Mouse (Mus musculus) mature B cell (primary cell): ENCODE data around the gene Ccdc65.

ENCODE experiments used
- in situ Hi-C: fragments of 300-500 bp; cut with MboI; formaldehyde crosslinking; loops from 2 replicates; pipeline ENCODE4 v1.14.3; 2019

The Ccdc65 gene

GRCm38 (mm10) chr15:98692171-98692715 is 15.8 kb upstream of the Ccdc65 start:
- in situ Hi-C loops, result no loop called here

GRCm38 (mm10) chr15:98695726-98696125 is 12.3 kb upstream of the Ccdc65 start:
- in situ Hi-C loops, result no loop called here

GRCm38 (mm10) chr15:98696216-98696615 is 11.8 kb upstream of the Ccdc65 start:
- in situ Hi-C loops, result no loop called here

DNA sequence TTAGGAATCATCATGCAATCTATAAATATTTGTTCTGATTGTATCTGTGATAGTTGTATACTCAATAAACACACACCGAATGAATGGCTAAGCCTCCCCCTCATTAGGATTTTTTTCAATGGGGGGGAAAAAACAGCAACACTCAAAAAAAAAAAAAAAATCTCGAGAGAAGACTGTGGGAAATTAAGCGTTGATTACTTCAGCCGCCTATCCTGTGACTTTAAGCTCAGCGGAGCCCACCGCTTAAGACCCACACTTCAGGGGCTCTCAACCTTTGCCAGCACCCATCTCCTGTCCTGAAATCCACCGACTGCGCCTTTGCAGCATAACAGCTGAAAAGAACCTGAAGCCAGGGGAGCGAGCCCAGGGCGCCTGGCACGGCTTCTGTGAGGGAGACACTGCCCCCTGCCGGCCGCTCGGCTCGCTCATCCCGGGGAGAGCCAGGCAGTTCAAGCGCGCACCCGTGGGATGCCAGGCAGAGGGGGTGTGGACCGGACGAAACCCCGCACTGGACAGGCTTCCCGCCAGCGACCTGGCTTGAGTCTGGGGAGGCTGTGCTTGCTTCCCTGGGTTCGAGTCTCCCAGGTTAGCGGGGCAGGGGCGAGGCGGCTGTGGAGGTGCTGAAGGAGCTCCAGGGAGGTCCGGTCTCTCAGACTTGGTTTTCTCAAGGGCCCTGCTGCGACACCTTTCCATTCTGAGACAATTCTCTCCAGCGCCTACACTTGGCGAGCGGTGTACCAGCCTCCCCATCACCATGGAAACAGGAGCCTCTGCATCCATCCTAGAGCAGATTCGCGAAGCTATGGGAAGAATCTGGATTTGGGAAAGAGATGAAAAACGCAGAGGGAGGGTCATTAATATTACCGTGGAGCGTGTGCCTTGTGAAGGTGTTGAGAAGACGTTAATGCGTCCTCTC is 8.6 kb upstream of the Ccdc65 start:
- in situ Hi-C loops, result no loop called here

- in situ Hi-C loops, result no loop called here
These were observed 3.7 kb upstream of the Ccdc65 start for GRCm38 (mm10) chr15:98704312-98704711.

DNA sequence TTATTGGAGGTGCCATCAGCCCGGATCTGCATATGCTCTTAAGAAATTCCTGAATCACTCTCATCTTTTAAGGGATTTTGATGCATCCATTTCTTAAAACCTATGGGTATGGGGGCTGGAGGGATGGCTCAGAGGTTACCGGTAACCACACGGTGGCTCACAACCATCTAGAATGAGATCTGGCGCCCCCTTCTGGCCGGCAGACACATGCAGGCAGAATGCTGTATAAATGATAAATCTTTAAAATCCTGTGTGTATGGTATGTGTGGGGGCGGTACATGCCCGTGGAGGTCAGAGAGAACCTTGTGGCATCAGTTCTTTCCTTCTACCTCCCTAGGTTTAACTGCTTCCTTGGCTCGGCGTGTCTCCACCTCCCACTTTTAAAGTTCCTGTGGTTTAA is 2.4 kb downstream of the Ccdc65 start:
- in situ Hi-C loops, result no loop called here

- in situ Hi-C loops, result no loop called here
These were observed 6.2 kb downstream of the Ccdc65 start for GRCm38 (mm10) chr15:98714230-98714652.

GRCm38 (mm10) chr15:98717301-98717700 is 9.3 kb downstream of the Ccdc65 start:
- in situ Hi-C loops, result no loop called here

GRCm38 (mm10) chr15:98722191-98722590 is 14.2 kb downstream of the Ccdc65 start:
- in situ Hi-C loops, result no loop called here

DNA sequence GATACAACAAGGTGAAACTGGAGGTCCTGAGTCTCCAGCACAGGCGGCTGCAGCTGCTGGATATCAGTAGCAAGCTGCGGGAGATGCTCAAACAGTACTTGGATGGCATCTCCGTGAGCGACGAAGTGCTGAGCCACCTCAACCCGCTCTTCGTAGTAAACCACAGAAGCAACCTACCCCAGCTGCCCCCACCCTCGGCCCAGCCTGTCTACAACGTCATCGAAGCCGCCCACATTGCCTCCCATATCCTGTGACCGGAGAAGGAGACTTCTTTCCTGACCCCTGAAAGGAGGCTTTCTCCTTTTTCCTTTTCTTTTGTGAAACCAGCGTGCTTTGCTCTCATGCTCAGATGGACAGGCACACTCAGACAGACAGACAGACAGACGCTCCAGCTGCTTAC is 14.8 kb downstream of the Ccdc65 start:
- in situ Hi-C loops, result no loop called here

GRCm38 (mm10) chr15:98724441-98724840 is 16.4 kb downstream of the Ccdc65 start:
- in situ Hi-C loops, result no loop called here

DNA sequence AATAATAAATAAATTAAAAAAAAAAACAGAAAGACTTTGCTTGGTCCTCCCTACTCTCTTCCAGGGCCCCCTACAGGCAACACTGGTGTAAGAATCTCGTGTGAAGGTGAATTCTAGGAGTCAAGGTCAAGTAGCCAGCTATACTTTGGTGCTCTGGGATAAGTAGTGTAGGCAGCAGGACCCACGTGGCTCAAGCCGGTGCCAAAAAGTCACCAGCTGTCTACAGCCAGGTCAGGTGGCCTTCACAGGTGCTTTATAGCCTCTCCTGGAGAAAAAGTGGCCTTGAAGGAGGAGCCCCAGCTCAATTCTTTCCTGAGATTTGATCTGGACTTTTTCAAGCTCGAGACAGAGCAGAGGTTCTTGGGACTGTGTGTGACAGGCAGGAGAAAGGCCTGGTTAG is 18.1 kb downstream of the Ccdc65 start:
- in situ Hi-C loops, result no loop called here

DNA sequence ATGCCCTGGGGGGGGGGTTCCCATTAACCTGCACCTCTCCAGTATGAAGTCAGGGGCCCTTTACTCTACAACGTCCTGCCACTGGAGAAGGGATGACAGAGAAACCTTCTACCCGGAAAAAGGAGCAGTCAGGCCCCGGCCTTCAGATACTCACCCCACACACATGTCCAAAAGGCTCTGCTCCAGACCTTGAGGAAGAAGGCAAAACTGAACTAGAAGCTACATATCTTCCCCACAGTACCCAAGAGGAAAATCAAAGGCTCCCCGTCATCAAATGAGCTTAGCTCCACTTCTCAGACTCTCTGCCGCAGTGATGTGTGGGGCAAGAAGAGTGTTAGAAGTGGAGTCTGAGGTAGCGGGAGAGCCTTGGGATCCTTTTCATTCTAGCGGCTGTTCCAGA is 18.7 kb downstream of the Ccdc65 start:
- in situ Hi-C loops, result no loop called here

DNA sequence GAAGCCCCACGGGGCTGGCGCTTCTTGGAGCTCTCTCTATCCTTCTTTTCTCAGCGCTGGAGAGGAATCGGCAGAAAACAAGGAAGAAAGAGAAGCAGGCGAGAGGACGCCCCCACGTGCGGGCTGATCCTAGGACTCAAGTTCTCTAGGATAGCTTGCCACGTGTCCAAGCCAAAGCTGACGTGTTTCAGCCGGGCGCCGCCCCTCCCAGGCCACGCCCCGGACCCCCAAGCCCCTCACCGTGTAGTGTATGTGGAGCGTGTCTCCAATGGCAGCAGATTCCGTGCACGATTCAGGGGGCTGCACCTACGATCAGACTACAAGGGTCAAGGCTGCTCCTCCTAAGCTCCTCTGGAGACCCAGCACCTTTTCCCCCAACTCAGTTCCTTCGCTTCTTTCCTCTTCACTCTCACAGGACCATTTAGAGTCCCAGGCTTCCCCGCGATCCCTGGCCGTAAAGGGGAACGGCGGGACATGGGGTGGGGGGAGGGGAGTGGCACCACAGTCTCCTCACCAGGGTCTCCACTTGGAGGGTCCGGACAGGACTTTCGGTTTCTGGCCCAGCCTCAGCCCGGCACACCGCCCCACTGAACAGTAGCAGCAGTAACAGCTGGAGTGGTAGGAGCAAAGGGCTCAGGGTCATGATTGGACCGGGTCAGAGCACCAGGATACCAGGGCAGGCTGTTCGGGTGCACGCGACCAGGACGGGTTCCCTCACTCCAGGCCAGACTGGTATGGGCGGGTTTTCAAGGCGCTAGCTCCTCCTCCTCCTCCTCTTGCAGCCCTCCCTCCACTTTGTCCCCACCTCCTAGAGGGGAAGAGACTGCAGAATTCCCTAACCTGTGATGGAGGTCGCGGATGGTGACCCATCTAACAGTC is 19.7 kb downstream of the Ccdc65 start, which contains the start of gene Fkbp11:
Gene Fkbp11, minus strand, starts transcription at position 756 of the 879 bp plus-strand sequence.
- in situ Hi-C loops, result no loop called here

GRCm38 (mm10) chr15:98728366-98728765 is 20.4 kb downstream of the Ccdc65 start:
- in situ Hi-C loops, result no loop called here

DNA sequence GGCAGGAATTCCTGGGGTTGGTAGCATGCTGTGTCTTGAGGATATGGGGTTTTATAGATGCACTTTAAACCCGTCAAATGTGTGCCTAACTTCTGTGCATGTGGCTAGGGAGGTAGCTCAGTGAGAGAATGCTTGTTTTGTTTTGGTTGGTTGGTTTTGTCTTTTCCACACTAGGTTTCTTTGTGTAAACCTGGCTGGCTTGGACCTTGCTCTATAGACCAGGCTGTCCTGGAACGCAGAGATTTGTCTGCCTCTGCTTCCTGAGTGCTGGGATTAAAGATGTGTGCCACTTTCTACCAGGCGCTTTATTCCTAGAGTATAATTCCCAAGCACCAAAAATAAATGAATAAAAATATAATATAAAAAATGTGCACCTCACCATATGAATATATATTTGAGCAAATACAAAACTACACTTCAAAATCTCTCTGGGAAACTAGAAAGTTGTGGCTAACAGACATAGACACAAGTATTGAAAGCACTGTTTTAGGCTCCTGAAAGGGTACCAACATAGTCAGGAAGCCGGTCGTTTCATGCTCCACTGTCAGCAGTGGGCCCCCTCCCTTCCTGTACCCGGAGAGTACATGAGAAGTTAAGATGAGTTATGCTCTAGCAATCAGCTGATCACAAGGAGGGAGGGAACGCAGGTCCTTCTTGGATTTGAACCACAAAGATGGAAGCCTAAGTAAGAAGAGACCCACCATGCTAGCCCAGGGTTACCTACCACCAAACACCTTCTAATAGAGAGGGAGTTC is 22.0 kb downstream of the Ccdc65 start:
- in situ Hi-C loops, result no loop called here

GRCm38 (mm10) chr15:98730790-98731189 is 22.8 kb downstream of the Ccdc65 start:
- in situ Hi-C loops, result no loop called here

- in situ Hi-C loops, result no loop called here
These were observed 24.1 kb downstream of the Ccdc65 start for GRCm38 (mm10) chr15:98732006-98732531.

DNA sequence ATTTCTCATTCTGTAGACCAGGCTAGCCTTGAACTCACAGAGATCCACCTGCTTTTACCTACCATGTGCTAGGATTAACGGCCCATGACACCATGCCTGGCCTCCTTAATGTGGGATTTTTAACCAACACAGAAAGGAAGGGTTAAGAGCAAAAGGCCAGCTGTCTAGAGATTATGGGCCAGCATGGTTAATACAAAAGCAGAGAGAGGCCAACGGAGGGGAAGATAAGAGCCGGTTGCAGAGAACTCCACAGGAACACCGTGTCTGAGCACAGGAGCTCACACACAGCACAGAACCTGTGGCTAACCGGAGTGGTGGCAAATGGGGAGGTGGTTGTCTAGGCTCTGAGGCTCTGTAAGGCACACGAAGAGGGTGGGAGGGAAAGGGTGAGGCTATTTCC is 25.4 kb downstream of the Ccdc65 start:
- in situ Hi-C loops, result no loop called here

DNA sequence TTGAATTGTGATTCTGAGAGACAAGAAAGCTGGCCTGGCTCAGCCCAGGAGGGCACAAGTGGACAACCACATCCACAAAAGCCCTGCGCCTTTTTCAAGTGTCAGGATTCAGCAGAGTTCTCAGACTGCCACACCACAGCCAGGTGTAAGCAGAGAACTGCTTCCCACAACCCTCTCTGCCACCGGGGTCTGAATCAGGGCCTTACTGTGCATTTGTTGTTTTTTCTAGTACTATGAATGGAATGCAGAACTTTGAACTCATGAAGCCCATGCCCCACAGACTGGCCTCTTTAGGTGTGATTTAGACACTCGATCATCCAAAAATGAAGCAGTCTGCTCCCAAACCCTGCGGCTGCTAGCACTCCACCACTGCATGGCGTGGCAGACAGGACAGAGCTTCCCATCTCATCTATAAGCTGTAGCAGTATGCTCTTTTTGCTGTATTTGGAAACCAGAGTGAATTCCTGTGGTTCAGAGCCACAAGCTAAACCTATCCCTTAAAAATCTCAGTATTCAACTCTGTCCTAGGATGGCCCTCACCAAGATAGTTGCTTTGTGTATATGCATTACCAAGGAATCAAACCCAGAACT is 26.1 kb downstream of the Ccdc65 start:
- in situ Hi-C loops, result no loop called here

GRCm38 (mm10) chr15:98736521-98736920 is 28.5 kb downstream of the Ccdc65 start:
- in situ Hi-C loops, result no loop called here
